Comparison of ENCODE assay signal across 9 mouse cellular contexts in the genomic region with DNA sequence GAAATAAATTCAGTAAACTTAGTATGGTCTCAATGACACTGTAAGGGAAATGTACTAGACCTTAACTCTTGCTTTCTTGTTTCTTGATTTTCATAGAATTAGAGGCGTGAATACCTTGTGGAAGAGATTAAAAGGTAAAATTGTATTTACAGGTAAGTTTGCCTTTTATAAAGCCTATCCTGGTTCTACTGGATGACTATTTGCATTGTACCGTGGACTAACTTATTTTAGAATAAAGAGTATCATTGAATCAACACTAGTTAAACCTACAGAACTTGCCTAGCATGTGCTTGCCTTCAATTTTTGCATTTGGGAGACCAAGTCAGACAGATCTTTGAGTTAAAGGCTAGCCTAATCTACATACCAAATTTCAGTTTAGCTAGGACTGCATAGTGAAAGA. TPM values are rescaled to one million over a fixed set of nuclear protein-coding genes. Genes with fewer than 3 reads are reported as not detected.
DNase-seq lines count a peak whose midpoint lies in the region; ATAC-seq and TF ChIP-seq lines count a peak whose summit lies in the region.
"Had no signal": no experiment of that assay in that cellular context is flagged by ENCODE, and none has a peak within 500 bp of the region (broad histone marks: within the 10 kb centered on the region; RNA-seq: fewer than 3 reads in every experiment).

No protein-coding gene starts in this region.

- TF ChIP-seq POLR2A in bone marrow, adult 2 months (IDR thresholded peaks at IDR 0.05; ENCODE audit: borderline replicate concordance, control insufficient read depth, low read depth, low read length), result no peak

- peak overlapping the region; percentile 96 for H3K9ac ChIP-seq in heart, postnatal 0 days (replicated peaks; ENCODE audit: low read depth, low read length)
- peak overlapping the region; percentile 94; the same call in 1 of the 2 replicates for H3K9ac ChIP-seq in hindbrain, embryonic 13.5 days
- H3K9ac ChIP-seq in midbrain, embryonic 11.5 days (ENCODE audit: low read length), result peak overlapping the region; percentile 93; the same call in 1 of the 2 replicates

- H3K4me3 ChIP-seq in heart, postnatal 0 days (ENCODE audit: low read depth, low read length), result peak overlapping the region; percentile 95
- H3K4me3 ChIP-seq in bone marrow, adult 2 months (replicated peaks; ENCODE audit: control insufficient read depth, low read depth, low read length), result peak overlapping the region; percentile 66
- peak overlapping the region; percentile 87 for H3K4me3 ChIP-seq in hindbrain, embryonic 13.5 days
- H3K4me3 ChIP-seq in midbrain, embryonic 11.5 days (ENCODE audit: low read depth, low read length), result peak overlapping the region; percentile 70

- H3K27me3 ChIP-seq in heart, postnatal 0 days (ENCODE audit: control insufficient read depth, insufficient read depth, low read length), result no peaks in the 10 kb centered on the region
- H3K27me3 ChIP-seq in hindbrain, embryonic 13.5 days, result no peaks in the 10 kb centered on the region
- H3K27me3 ChIP-seq in midbrain, embryonic 11.5 days (ENCODE audit: control insufficient read depth, insufficient read depth, low read length), result no peaks in the 10 kb centered on the region
- H3K27me3 ChIP-seq: Patski had no signal

- H3K4me2 ChIP-seq in heart, postnatal 0 days (ENCODE audit: low read depth, low read length), result peak overlapping the region; percentile 58
- H3K4me2 ChIP-seq in hindbrain, embryonic 13.5 days, result peak overlapping the region; percentile 62
- H3K4me2 ChIP-seq in midbrain, embryonic 11.5 days, result peak overlapping the region; percentile 48

- no peak for TF ChIP-seq EP300 in heart, postnatal 0 days (IDR thresholded peaks at IDR 0.05; ENCODE audit: low read depth)

- no peak for ATAC-seq in heart, postnatal 0 days (ENCODE audit: insufficient read depth, low read depth)
- ATAC-seq in hindbrain, embryonic 13.5 days (ENCODE audit: low FRiP score), result no peak
- no peak for ATAC-seq in midbrain, embryonic 11.5 days (ENCODE audit: low FRiP score)

- H3K27ac ChIP-seq in heart, postnatal 0 days (ENCODE audit: low read depth), result peak overlapping the region; percentile 99
- H3K27ac ChIP-seq in bone marrow, adult 2 months (ENCODE audit: control insufficient read depth, insufficient read depth, low read depth, low read length, poor library complexity), result no peak overlapping the region
- no peak overlapping the region for H3K27ac ChIP-seq in hindbrain, embryonic 13.5 days
- no peak overlapping the region for H3K27ac ChIP-seq in midbrain, embryonic 11.5 days (ENCODE audit: low read depth, low read length)

- WGBS in heart, postnatal 0 days, result 44% methylated on average over 2 of the region's 2 CpGs
- 56% methylated on average over 2 of the region's 2 CpGs for whole genome bisulfite sequencing in bone marrow, adult 2 months
- 64% methylated on average over 2 of the region's 2 CpGs for WGBS in hindbrain, embryonic 13.5 days
- 64% methylated on average over 2 of the region's 2 CpGs for WGBS in midbrain, embryonic 11.5 days

- no peak for DNase-seq in heart, postnatal 0 days (ENCODE audit: low spot score)
- DNase-seq in heart, postnatal 36 days, result no peak
- peak; percentile 84 for DNase-seq in midbrain, embryonic 11.5 days (ENCODE audit: low spot score, missing footprints)
- no peak for DNase-seq in cerebellum, adult 11-12 months
- no peak for DNase-seq in cerebellum, adult 9-10 months
- DNase-seq in gastrocnemius, postnatal 36 days, result no peak

- no peak for TF ChIP-seq CTCF in heart, postnatal 0 days (IDR thresholded peaks at IDR 0.05; ENCODE audit: low read depth)
- no peak for TF ChIP-seq CTCF in bone marrow, adult 2 months (IDR thresholded peaks at IDR 0.05; ENCODE audit: control insufficient read depth, insufficient read depth, low read length)

- peaks cover 5% of the 10 kb centered on the region; the same call in 1 of the 2 replicates for H3K9me3 ChIP-seq in heart, postnatal 0 days (replicated peaks; ENCODE audit: control insufficient read depth, low read length)
- no peaks in the 10 kb centered on the region for H3K9me3 ChIP-seq in hindbrain, embryonic 13.5 days
- no peaks in the 10 kb centered on the region; the same call in 1 of the 2 replicates for H3K9me3 ChIP-seq in midbrain, embryonic 11.5 days (ENCODE audit: control insufficient read depth, low read length)

- peaks cover 17% of the 10 kb centered on the region; the same call in 1 of the 2 replicates for H3K4me1 ChIP-seq in heart, postnatal 0 days (ENCODE audit: control insufficient read depth, insufficient read depth)
- H3K4me1 ChIP-seq in bone marrow, adult 2 months (ENCODE audit: control insufficient read depth, insufficient read depth, low read length), result peaks cover 1% of the 10 kb centered on the region; the same call in 1 of the 2 replicates
- H3K4me1 ChIP-seq in hindbrain, embryonic 13.5 days (replicated peaks), result peaks cover 21% of the 10 kb centered on the region
- H3K4me1 ChIP-seq in midbrain, embryonic 11.5 days (ENCODE audit: control insufficient read depth, insufficient read depth, low read length), result peaks cover 10% of the 10 kb centered on the region; the same call in 1 of the 2 replicates

- H3K36me3 ChIP-seq in heart, postnatal 0 days (replicated peaks; ENCODE audit: control insufficient read depth, insufficient read depth, low read length), result peaks cover 28% of the 10 kb centered on the region
- peaks cover 27% of the 10 kb centered on the region for H3K36me3 ChIP-seq in hindbrain, embryonic 13.5 days
- no peaks in the 10 kb centered on the region for H3K36me3 ChIP-seq in midbrain, embryonic 11.5 days (ENCODE audit: control insufficient read depth, insufficient read depth, low read length)

- intact Hi-C loops in heart, postnatal 36 days (cut with DNase I), result loop anchor here (2.0 kb wide), 1 partner anchor 363 kb away; a partner anchor contains a TSS
- intact Hi-C loops in gastrocnemius, postnatal 36 days (cut with DNase I), result loop anchor here (5.0 kb wide), 1 partner anchor 123 kb away; a partner anchor contains a TSS

RNA-seq across cellular contexts. Expression of a gene that starts 1.0 kb away (rescaled TPM):
- total RNA-seq in heart, postnatal 0 days (2014; rRNA removed; ENCODE audit: low replicate concordance), result 28.0 and 41.9 TPM in 2 replicates
- polyA plus RNA-seq in heart, postnatal 0 days (2015; fragmentation: Nextera tagmentation; extraction: Ambion mirVana), result 13.6 and 16.9 TPM in 2 replicates
- total RNA-seq in heart, postnatal 36 days (2021), result 10 to 100 TPM; 25.9 to 26.0 TPM
- 17.1 and 34.0 TPM in 2 replicates for polyA plus RNA-seq in bone marrow, adult 2 months (2011; ENCODE audit: insufficient read depth, insufficient read length, low replicate concordance, missing spikeins)
- polyA plus RNA-seq in hindbrain, embryonic 13.5 days (2015; fragmentation: Nextera tagmentation; extraction: Ambion mirVana), result 36.1 and 36.5 TPM in 2 replicates
- 42.0 and 44.5 TPM in 2 replicates for polyA plus RNA-seq in midbrain, embryonic 11.5 days (2014; fragmentation: Nextera tagmentation; extraction: Ambion mirVana)
- 10 to 100 TPM; 13.3 to 14.5 TPM for total RNA-seq in gastrocnemius, postnatal 36 days (2021)
